Mouse (Mus musculus): ENCODE measurements around the gene Gm7271. TPM values are rescaled to one million over a fixed set of nuclear protein-coding genes. Genes with fewer than 3 reads are reported as not detected.
A peak's percentile ranks its signal among the peaks of the same experiment; 100 is the strongest.

Gene Gm7271
- total and polyA plus RNA-seq, 2 experiments from 2014 or later, result not detected

- H3K4me3 ChIP-seq (ENCODE audit: low read depth, low read length), result no peak overlapping the region
- 65% methylated on average over 13 of the region's 13 CpGs for WGBS
- no peak for TF ChIP-seq CTCF (IDR thresholded peaks at IDR 0.05; ENCODE audit: low read depth)
- H3K27me3 ChIP-seq (ENCODE audit: insufficient read depth, low read length), result no peaks in the 10 kb centered on the region
- no peak overlapping the region for H3K9ac ChIP-seq
- DNase-seq, result no peak
- H3K36me3 ChIP-seq (ENCODE audit: insufficient read depth), result no peaks in the 10 kb centered on the region
- no peak overlapping the region for H3K27ac ChIP-seq (ENCODE audit: low read depth, low read length)
- ATAC-seq, result no peak
- no peaks in the 10 kb centered on the region for H3K9me3 ChIP-seq (ENCODE audit: low read length)
- no peaks in the 10 kb centered on the region for H3K4me1 ChIP-seq (ENCODE audit: insufficient read depth)
- H3K4me2 ChIP-seq (ENCODE audit: low read depth), result no peak overlapping the region
These were observed 11.3 kb downstream of the Gm7271 start for GRCm38 (mm10) chr5:76495126-76495525.

DNA sequence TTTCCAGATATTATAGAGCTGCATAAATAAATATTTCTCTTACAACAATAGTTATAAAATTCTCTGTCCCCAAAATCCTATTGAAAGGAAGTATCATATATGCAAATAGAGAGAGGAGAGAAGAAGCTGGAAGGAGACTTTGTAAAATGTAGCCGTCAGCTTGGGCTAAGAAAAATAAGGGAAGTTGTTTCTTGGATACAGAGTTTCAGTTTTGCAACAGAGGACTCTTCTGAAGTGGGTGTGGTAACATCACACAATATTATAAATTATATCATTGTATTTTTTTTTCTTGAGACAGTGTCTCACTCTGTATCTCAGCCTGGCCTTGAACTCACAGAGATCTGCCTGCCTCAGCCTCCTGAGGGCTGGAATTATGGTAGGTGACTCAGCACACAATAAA, 38.6 kb downstream of the Gm7271 start:
- no peak overlapping the region for H3K4me2 ChIP-seq (ENCODE audit: low read depth)
- ATAC-seq (no peak), DNase-seq (no peak)
- H3K27me3 ChIP-seq (ENCODE audit: insufficient read depth, low read length), result no peaks in the 10 kb centered on the region
- no peak overlapping the region for H3K4me3 ChIP-seq (ENCODE audit: low read depth, low read length)
- no peaks in the 10 kb centered on the region for H3K4me1 ChIP-seq (ENCODE audit: insufficient read depth)
- no peaks in the 10 kb centered on the region for H3K9me3 ChIP-seq (ENCODE audit: low read length)
- WGBS, result 84% methylated on average over 1 of the region's 1 CpGs
- no peak overlapping the region for H3K9ac ChIP-seq
- H3K27ac ChIP-seq (ENCODE audit: low read depth, low read length), result no peak overlapping the region
- H3K36me3 ChIP-seq (ENCODE audit: insufficient read depth), result no peaks in the 10 kb centered on the region
- TF ChIP-seq CTCF (IDR thresholded peaks at IDR 0.05; ENCODE audit: low read depth), result no peak

GRCm38 (mm10) chr5:76524623-76525022, 40.8 kb downstream of the Gm7271 start:
- TF ChIP-seq CTCF (IDR thresholded peaks at IDR 0.05; ENCODE audit: low read depth), result no peak
- no peak overlapping the region for H3K27ac ChIP-seq (ENCODE audit: low read depth, low read length)
- ATAC-seq (no peak), DNase-seq (no peak)
- no peaks in the 10 kb centered on the region for H3K36me3 ChIP-seq (ENCODE audit: insufficient read depth)
- WGBS, result 73% methylated on average over 5 of the region's 5 CpGs
- H3K9me3 ChIP-seq (ENCODE audit: low read length), result no peaks in the 10 kb centered on the region
- no peak overlapping the region for H3K4me3 ChIP-seq (ENCODE audit: low read depth, low read length)
- H3K9ac ChIP-seq, result no peak overlapping the region
- 0 out of 2 replicates have a peak, but pooled peaks cover 4% of the 10 kb centered on the region for H3K4me1 ChIP-seq (ENCODE audit: insufficient read depth)
- H3K27me3 ChIP-seq (ENCODE audit: insufficient read depth, low read length), result no peaks in the 10 kb centered on the region
- H3K4me2 ChIP-seq (ENCODE audit: low read depth), result no peak overlapping the region

DNA sequence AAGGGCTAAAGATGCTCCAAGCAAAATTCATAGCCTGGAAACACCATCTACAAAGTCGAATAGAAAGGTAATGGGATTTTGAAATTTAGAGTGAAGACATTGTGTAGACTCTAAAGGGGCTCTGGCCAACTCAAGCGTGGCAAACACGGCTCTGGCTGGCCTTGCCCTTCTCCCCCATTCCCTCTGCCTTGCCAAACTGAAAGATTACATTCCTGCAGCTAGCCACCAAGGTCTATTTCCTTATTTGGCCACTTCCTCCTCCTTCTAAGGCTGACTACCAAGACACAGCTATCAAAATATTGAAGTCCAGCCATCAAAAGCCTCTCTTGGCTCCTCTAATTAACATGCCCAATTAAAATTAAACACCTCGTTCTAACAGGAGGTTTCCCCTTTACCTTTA, 41.2 kb downstream of the Gm7271 start:
- WGBS, result 36% methylated on average over 4 of the region's 4 CpGs
- no peak for DNase-seq
- Histone ChIP-seq H3K36me3 (ENCODE audit: insufficient read depth) (no peaks in the 10 kb centered on the region), H3K4me2 (ENCODE audit: low read depth) (no peak overlapping the region), H3K27me3 (ENCODE audit: insufficient read depth, low read length) (no peaks in the 10 kb centered on the region), H3K4me1 (ENCODE audit: insufficient read depth) (peaks cover 6% of the 10 kb centered on the region; the same call in 1 of the 2 replicates), H3K27ac (ENCODE audit: low read depth, low read length) (no peak overlapping the region), H3K9ac (no peak overlapping the region), H3K4me3 (ENCODE audit: low read depth, low read length) (no peak overlapping the region), H3K9me3 (ENCODE audit: low read length) (no peaks in the 10 kb centered on the region)
- no peak for ATAC-seq
- TF ChIP-seq CTCF (IDR thresholded peaks at IDR 0.05; ENCODE audit: low read depth), result no peak

DNA sequence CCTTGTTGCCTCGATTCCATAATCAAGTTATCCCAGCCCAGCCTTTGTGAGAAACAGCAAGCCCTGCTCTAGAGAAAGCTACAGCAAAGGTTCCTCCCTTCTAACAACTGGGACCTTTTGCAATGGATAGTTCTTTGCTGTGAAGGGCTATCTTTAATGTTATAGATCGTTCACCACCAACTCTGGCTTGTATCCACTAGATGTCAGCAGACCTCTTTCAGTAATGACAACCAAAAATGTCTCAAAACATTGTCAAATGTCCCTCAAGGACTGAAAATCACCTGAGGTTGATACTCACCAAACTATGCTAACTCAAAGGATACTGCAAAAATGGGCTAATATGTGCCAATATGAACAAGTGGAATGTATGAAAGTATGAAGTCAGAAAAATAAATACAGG, 42.0 kb downstream of the Gm7271 start:
- no peaks in the 10 kb centered on the region for H3K36me3 ChIP-seq (ENCODE audit: insufficient read depth)
- no peaks in the 10 kb centered on the region for H3K9me3 ChIP-seq (ENCODE audit: low read length)
- ATAC-seq, result no peak
- no peak overlapping the region for H3K4me2 ChIP-seq (ENCODE audit: low read depth)
- peaks cover 11% of the 10 kb centered on the region; the same call in 1 of the 2 replicates for H3K4me1 ChIP-seq (ENCODE audit: insufficient read depth)
- H3K27ac ChIP-seq (ENCODE audit: low read depth, low read length), result no peak overlapping the region
- TF ChIP-seq CTCF (IDR thresholded peaks at IDR 0.05; ENCODE audit: low read depth), result peak; percentile 26; the same call in 1 of the 2 replicates
- no peaks in the 10 kb centered on the region for H3K27me3 ChIP-seq (ENCODE audit: insufficient read depth, low read length)
- no peak for DNase-seq
- H3K9ac ChIP-seq, result no peak overlapping the region
- no peak overlapping the region for H3K4me3 ChIP-seq (ENCODE audit: low read depth, low read length)
- WGBS, result 51% methylated on average over 2 of the region's 2 CpGs

DNA sequence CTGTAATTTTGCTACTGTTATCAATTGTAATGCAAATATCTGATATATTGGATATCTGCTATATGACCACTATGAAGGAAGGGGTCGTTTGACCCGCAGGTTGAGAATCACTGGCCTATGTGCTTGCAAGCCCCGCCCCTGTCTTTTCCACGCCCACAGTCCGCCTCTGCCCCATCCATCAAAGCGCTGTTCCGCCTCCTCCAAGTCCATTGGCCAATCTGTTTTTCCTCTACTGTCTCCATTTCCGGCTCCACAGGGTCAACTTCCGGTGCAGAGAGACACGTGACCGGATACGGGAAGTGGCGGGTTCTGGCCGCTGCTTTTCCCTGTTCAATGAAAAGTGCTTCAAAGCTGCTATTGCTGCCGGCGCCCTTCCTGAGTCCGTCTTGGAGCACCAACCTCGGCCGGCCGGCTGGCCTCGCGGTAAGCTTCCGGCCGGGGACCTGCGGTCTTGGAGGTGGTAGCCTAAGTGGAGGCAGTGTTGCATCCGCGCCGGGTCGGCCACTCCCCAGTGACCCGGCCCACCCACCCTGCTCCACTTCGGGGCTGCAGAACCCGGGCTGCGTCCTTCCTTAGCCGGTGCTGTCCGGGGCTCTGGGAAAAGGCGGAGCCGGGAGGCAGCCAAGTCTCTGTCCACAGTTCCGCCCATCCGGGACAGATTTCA, 45.3 kb downstream of the Gm7271 start, which contains the start of gene Exoc1:
Exoc1 (plus strand) TSS at position 272 of the 664 bp plus-strand sequence.
- peak within 1 kb of the TSS; percentile 74 for H3K27ac ChIP-seq (ENCODE audit: low read depth, low read length)
- no peaks in the 10 kb centered on the region for H3K9me3 ChIP-seq (ENCODE audit: low read length)
- H3K4me2 ChIP-seq (ENCODE audit: low read depth), result peak within 1 kb of the TSS; percentile 71
- no peak for TF ChIP-seq CTCF (IDR thresholded peaks at IDR 0.05; ENCODE audit: low read depth)
- H3K27me3 ChIP-seq (ENCODE audit: insufficient read depth, low read length), result no peaks in the 10 kb centered on the region
- DNase-seq, result peak; percentile 95
- peak within 1 kb of the TSS; percentile 90 for H3K4me3 ChIP-seq (ENCODE audit: low read depth, low read length)
- ATAC-seq, result peak; percentile 100
- peaks cover 7% of the 10 kb centered on the region; the same call in 1 of the 2 replicates for H3K36me3 ChIP-seq (ENCODE audit: insufficient read depth)
- H3K4me1 ChIP-seq (ENCODE audit: insufficient read depth), result peaks cover 11% of the 10 kb centered on the region; the same call in 1 of the 2 replicates
- H3K9ac ChIP-seq, result peak within 1 kb of the TSS; percentile 71
- WGBS, result under 1% methylated on average over 39 of the region's 39 CpGs

DNA sequence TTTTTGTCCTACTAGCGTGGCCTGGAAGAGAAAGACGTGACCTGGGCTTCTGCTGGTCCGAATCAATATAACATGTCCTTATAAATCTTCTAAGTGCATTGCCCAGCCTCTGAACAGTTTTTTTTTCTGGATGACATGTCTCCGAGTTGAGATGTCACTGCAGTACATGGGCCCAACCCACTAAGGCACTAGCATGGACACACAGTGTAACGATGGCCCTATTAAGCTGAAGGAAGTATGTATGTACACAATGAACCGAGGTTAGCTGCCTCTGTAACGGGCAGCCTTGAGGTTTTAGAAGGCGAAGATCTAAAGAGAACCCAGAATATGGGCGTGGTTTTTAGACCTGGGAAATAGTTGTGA, 45.8 kb downstream of the Gm7271 start:
- Histone ChIP-seq H3K4me3 (ENCODE audit: low read depth, low read length) (peak overlapping the region; percentile 90), H3K9ac (peak overlapping the region; percentile 71), H3K4me2 (ENCODE audit: low read depth) (peak overlapping the region; percentile 71), H3K9me3 (ENCODE audit: low read length) (no peaks in the 10 kb centered on the region), H3K4me1 (ENCODE audit: insufficient read depth) (peaks cover 11% of the 10 kb centered on the region; the same call in 1 of the 2 replicates), H3K27me3 (ENCODE audit: insufficient read depth, low read length) (no peaks in the 10 kb centered on the region), H3K27ac (ENCODE audit: low read depth, low read length) (peak overlapping the region; percentile 74), H3K36me3 (ENCODE audit: insufficient read depth) (peaks cover 9% of the 10 kb centered on the region; the same call in 1 of the 2 replicates)
- ATAC-seq (0 out of 2 replicates have a peak, but pooled peaks have one; percentile 5), DNase-seq (no peak)
- TF ChIP-seq CTCF (IDR thresholded peaks at IDR 0.05; ENCODE audit: low read depth), result no peak
- WGBS, result 8% methylated on average over 9 of the region's 9 CpGs

Data from forebrain, postnatal 0 days (tissue).